Mouse (Mus musculus) brain, embryonic 14.5 days (tissue): Measurements from ENCODE around the gene Ankrd11.

Experiments
- CTCF ChIP-seq: fragments of 200-500 bp; IDR thresholded peaks from 2 replicates; pipeline ENCODE4 v1.5.1; 2012; ENCODE audit warnings: inconsistent platforms, mild to moderate bottlenecking, moderate library complexity, borderline replicate concordance; ENCODE audit not compliant: insufficient read depth, insufficient read length; ENCODE audit errors: extremely low read depth
- POLR2A ChIP-seq: fragments of 200-500 bp; IDR thresholded peaks from 2 replicates; pipeline ENCODE4 v1.6.1; 2012; ENCODE audit warnings: mild to moderate bottlenecking, inconsistent platforms, borderline replicate concordance; ENCODE audit not compliant: poor library complexity, insufficient read depth, insufficient read length, severe bottlenecking; ENCODE audit errors: extremely low read depth

GRCm38 (mm10) chr8:122992296-122992695 is 49.8 kb downstream of the Ankrd11 start:
- TF ChIP-seq CTCF (no peak), POLR2A (no peak)
